Comparison of ENCODE assay signal across 8 mouse cellular contexts in the genomic region with DNA sequence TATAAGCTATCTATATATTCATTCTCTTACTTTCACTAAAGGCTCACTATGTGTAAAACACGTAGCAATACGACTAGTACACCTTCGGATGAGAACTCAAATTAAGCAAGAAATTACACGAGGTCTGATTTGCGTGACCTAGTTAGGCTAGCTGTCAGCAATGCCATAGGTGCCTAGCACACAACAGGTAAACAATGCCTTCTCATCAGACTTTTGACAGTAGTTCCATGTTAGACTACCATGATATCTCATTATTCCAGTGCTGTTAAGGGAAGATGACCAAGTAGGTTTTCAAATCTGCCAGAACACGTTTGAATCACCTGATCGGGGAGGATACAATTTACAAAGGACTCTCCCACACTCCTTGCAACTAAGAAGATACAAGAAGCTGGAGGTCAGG. TPM values are rescaled to one million over a fixed set of nuclear protein-coding genes. Genes with fewer than 3 reads are reported as not detected.
DNase-seq lines count a peak whose midpoint lies in the region; ATAC-seq and TF ChIP-seq lines count a peak whose summit lies in the region.

No protein-coding gene starts in this region.

- peak overlapping the region; percentile 88 for H3K4me3 ChIP-seq in lung, adult 2 months (replicated peaks; ENCODE audit: extremely low read depth, low read depth, low read length)
- H3K4me3 ChIP-seq in embryonic facial prominence, embryonic 15.5 days (replicated peaks) = peak overlapping the region; percentile 83
- H3K4me3 ChIP-seq in limb, embryonic 10.5 days = peak overlapping the region; percentile 77
- peak overlapping the region; percentile 81 for H3K4me3 ChIP-seq in neural tube, embryonic 14.5 days (ENCODE audit: low read depth, low read length)

- H3K27me3 ChIP-seq in embryonic facial prominence, embryonic 15.5 days = no peaks in the 10 kb centered on the region
- no peaks in the 10 kb centered on the region for H3K27me3 ChIP-seq in limb, embryonic 10.5 days (ENCODE audit: low read depth, poor library complexity, severe bottlenecking)
- no peaks in the 10 kb centered on the region for H3K27me3 ChIP-seq in neural tube, embryonic 14.5 days (ENCODE audit: control insufficient read depth, insufficient read depth, low read length)

- H3K9me3 ChIP-seq in embryonic facial prominence, embryonic 15.5 days (replicated peaks) = no peaks in the 10 kb centered on the region
- H3K9me3 ChIP-seq in limb, embryonic 10.5 days (replicated peaks) = no peaks in the 10 kb centered on the region
- H3K9me3 ChIP-seq in neural tube, embryonic 14.5 days (ENCODE audit: control insufficient read depth, low read length) = no peaks in the 10 kb centered on the region

- no peak for TF ChIP-seq POLR2A in lung, adult 2 months (IDR thresholded peaks at IDR 0.05; ENCODE audit: borderline replicate concordance, extremely low read depth, low read depth, low read length)

- peak overlapping the region; percentile 76 for H3K9ac ChIP-seq in embryonic facial prominence, embryonic 15.5 days
- peak overlapping the region; percentile 80 for H3K9ac ChIP-seq in neural tube, embryonic 14.5 days (replicated peaks; ENCODE audit: low read depth, low read length)

- peak overlapping the region; percentile 73; the same call in 1 of the 2 replicates for H3K27ac ChIP-seq in embryonic facial prominence, embryonic 15.5 days (replicated peaks)
- H3K27ac ChIP-seq in limb, embryonic 10.5 days = peak overlapping the region; percentile 85
- H3K27ac ChIP-seq in neural tube, embryonic 14.5 days (ENCODE audit: low read depth, low read length) = peak overlapping the region; percentile 73

- no peaks in the 10 kb centered on the region for H3K36me3 ChIP-seq in embryonic facial prominence, embryonic 15.5 days
- peaks cover 5% of the 10 kb centered on the region for H3K36me3 ChIP-seq in limb, embryonic 10.5 days
- no peaks in the 10 kb centered on the region for H3K36me3 ChIP-seq in neural tube, embryonic 14.5 days (ENCODE audit: control insufficient read depth, insufficient read depth, low read length)

- 33% methylated on average over 7 of the region's 7 CpGs for WGBS in lung, adult 2 months
- WGBS in embryonic facial prominence, embryonic 15.5 days = 35% methylated on average over 7 of the region's 7 CpGs
- WGBS in limb, embryonic 10.5 days = 52% methylated on average over 7 of the region's 7 CpGs
- WGBS in neural tube, embryonic 14.5 days = 47% methylated on average over 7 of the region's 7 CpGs

- H3K4me1 ChIP-seq in lung, adult 2 months (ENCODE audit: control insufficient read depth, insufficient read depth, low read length) = peaks cover 3% of the 10 kb centered on the region; the same call in 1 of the 2 replicates
- peaks cover 3% of the 10 kb centered on the region; the same call in 1 of the 2 replicates for H3K4me1 ChIP-seq in embryonic facial prominence, embryonic 15.5 days
- peaks cover 8% of the 10 kb centered on the region; the same call in 1 of the 2 replicates for H3K4me1 ChIP-seq in limb, embryonic 10.5 days
- H3K4me1 ChIP-seq in neural tube, embryonic 14.5 days (ENCODE audit: control insufficient read depth, insufficient read depth, low read length) = peaks cover 7% of the 10 kb centered on the region; the same call in 1 of the 2 replicates

- TF ChIP-seq CTCF in lung, adult 2 months (IDR thresholded peaks at IDR 0.05; ENCODE audit: insufficient read depth, low read length) = no peak

- 0 out of 2 replicates have a peak, but pooled peaks have one; percentile 7 for ATAC-seq in embryonic facial prominence, embryonic 15.5 days (ENCODE audit: insufficient number of reproducible peaks, low FRiP score, low TSS enrichment, low read depth)
- peak; percentile 54 for ATAC-seq in neural tube, embryonic 14.5 days (ENCODE audit: low read depth)

- H3K4me2 ChIP-seq in embryonic facial prominence, embryonic 15.5 days (replicated peaks) = peak overlapping the region; percentile 59
- peak overlapping the region; percentile 63 for H3K4me2 ChIP-seq in neural tube, embryonic 14.5 days (ENCODE audit: low read depth, low read length)

- DNase-seq in lung, adult 2 months = no peak
- no peak for DNase-seq in lung, postnatal 4 days
- DNase-seq in limb, embryonic 10.5 days (ENCODE audit: low spot score) = no peak
- no peak for DNase-seq in right cerebral cortex, adult 2 months (ENCODE audit: low spot score in 2 of 2)
- no peak for DNase-seq in cerebellum, adult 11-12 months
- no peak for DNase-seq in right cerebral cortex, adult 18-20 months

RNA-seq across cellular contexts. Expression of gene 4930430F08Rik, which starts 1.7 kb away (rescaled TPM):
- 7.9 and 9.4 TPM in 2 replicates for polyA plus RNA-seq in lung, adult 2 months (2012; rRNA removed)
- 7.8 and 9.2 TPM in 2 replicates for polyA plus RNA-seq in embryonic facial prominence, embryonic 15.5 days (2015; fragmentation: Nextera tagmentation; extraction: Ambion mirVana)
- polyA plus RNA-seq in limb, embryonic 10.5 days (2016; fragmentation: Nextera tagmentation; extraction: Ambion mirVana) = 7.1 and 7.7 TPM in 2 replicates
- polyA plus RNA-seq in neural tube, embryonic 14.5 days (2014; fragmentation: Nextera tagmentation; extraction: Ambion mirVana) = 16.1 and 19.3 TPM in 2 replicates

RNA-seq across cellular contexts. Expression of gene 1700017N19Rik, which starts 1.8 kb away (rescaled TPM):
- polyA plus RNA-seq in lung, adult 2 months (2012; rRNA removed) = not detected in 2 replicates
- not detected in 2 replicates for polyA plus RNA-seq in embryonic facial prominence, embryonic 15.5 days (2015; fragmentation: Nextera tagmentation; extraction: Ambion mirVana)
- not detected in 2 replicates for polyA plus RNA-seq in limb, embryonic 10.5 days (2016; fragmentation: Nextera tagmentation; extraction: Ambion mirVana)
- polyA plus RNA-seq in neural tube, embryonic 14.5 days (2014; fragmentation: Nextera tagmentation; extraction: Ambion mirVana) = 0.25 TPM in 1 of 2 replicates, not detected in the other
